In the genomic region with DNA sequence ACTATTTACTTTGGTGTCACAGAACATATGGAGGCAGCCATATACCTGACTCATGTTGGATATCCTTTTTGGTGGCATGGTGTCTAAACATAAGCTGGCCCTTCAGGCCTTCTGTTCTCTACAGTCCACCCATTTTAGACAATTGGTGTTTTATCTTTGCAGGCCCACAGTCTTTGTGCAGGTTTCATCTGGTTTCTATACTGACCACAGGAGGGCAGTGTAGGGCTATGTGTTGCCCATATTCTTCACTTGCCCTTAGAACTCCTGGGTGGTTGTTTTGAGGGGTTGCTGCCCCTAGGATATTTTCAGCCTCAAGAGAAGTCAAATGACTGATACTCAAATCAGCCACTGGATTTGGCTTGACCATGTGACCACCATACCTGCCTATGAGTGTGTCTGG, we compare ENCODE assay signal across 11 mouse cellular contexts. TPM values are rescaled to one million over a fixed set of nuclear protein-coding genes. Genes with fewer than 3 reads are reported as not detected.
DNase-seq lines count a peak whose midpoint lies in the region; ATAC-seq and TF ChIP-seq lines count a peak whose summit lies in the region.
"Had no signal": no experiment of that assay in that cellular context is flagged by ENCODE, and none has a peak within 500 bp of the region (broad histone marks: within the 10 kb centered on the region; RNA-seq: fewer than 3 reads in every experiment).

No protein-coding gene starts in this region.

- no peaks in the 10 kb centered on the region for H3K4me1 ChIP-seq in E14TG2a.4 (replicated peaks; ENCODE audit: low read depth, low read length)
- H3K4me1 ChIP-seq in midbrain, embryonic 12.5 days: no peaks in the 10 kb centered on the region
- H3K4me1 ChIP-seq: heart, embryonic 13.5 days; lung, embryonic 15.5 days had no signal

- no peaks in the 10 kb centered on the region for H3K27me3 ChIP-seq in E14TG2a.4 (ENCODE audit: insufficient read depth, low read length)
- H3K27me3 ChIP-seq in midbrain, embryonic 12.5 days: no peaks in the 10 kb centered on the region
- H3K27me3 ChIP-seq: heart, embryonic 13.5 days; lung, embryonic 15.5 days had no signal

- H3K9me3 ChIP-seq in E14TG2a.4 (ENCODE audit: low read length): no peaks in the 10 kb centered on the region
- H3K9me3 ChIP-seq in midbrain, embryonic 12.5 days: no peaks in the 10 kb centered on the region
- H3K9me3 ChIP-seq: heart, embryonic 13.5 days; lung, embryonic 15.5 days had no signal

- H3K9ac ChIP-seq in midbrain, embryonic 12.5 days (replicated peaks): no peak overlapping the region
- H3K9ac ChIP-seq: heart, embryonic 13.5 days; lung, embryonic 15.5 days had no signal

- peak; percentile 2 for DNase-seq in left cerebral cortex, postnatal 4 days
- no peak for DNase-seq in left cerebral cortex, adult 11 months (ENCODE audit: low spot score)
- peak; percentile 8 for DNase-seq in T-cell, adult 2 months (ENCODE audit: low spot score)
- no peak for DNase-seq in cerebellum, postnatal 4 days (ENCODE audit: low spot score in 2 of 2)
- DNase-seq in layer of hippocampus, adult 9-11 months: no peak

- peak; percentile 25 for TF ChIP-seq CTCF in E14TG2a.4 (conservative IDR thresholded peaks at IDR 0.05; ENCODE audit: low read length)

- H3K36me3 ChIP-seq in E14TG2a.4 (ENCODE audit: insufficient read depth, low read length): no peaks in the 10 kb centered on the region
- no peaks in the 10 kb centered on the region for H3K36me3 ChIP-seq in midbrain, embryonic 12.5 days
- H3K36me3 ChIP-seq: heart, embryonic 13.5 days; lung, embryonic 15.5 days had no signal

- intact Hi-C loops in left cerebral cortex, postnatal 4 days (cut with DNase I): no loop called here

- peak; percentile 27; the same call in 1 of the 2 replicates for ATAC-seq in midbrain, embryonic 12.5 days (ENCODE audit: low FRiP score, low read depth)

- H3K4me3 ChIP-seq in E14TG2a.4 (replicated peaks; ENCODE audit: low read length): no peak overlapping the region
- H3K4me3 ChIP-seq in midbrain, embryonic 12.5 days: no peak overlapping the region
- H3K4me3 ChIP-seq: heart, embryonic 13.5 days; lung, embryonic 15.5 days had no signal

- no peak overlapping the region for H3K4me2 ChIP-seq in midbrain, embryonic 12.5 days (replicated peaks)
- H3K4me2 ChIP-seq: heart, embryonic 13.5 days; lung, embryonic 15.5 days had no signal

- H3K27ac ChIP-seq in midbrain, embryonic 12.5 days (replicated peaks): no peak overlapping the region
- H3K27ac ChIP-seq: heart, embryonic 13.5 days; lung, embryonic 15.5 days had no signal

RNA-seq across cellular contexts. Expression of a gene that starts 5.3 kb away (rescaled TPM):
- total RNA-seq in left cerebral cortex, postnatal 4 days (2021): not detected
- polyA plus RNA-seq in midbrain, embryonic 12.5 days (2016; fragmentation: Nextera tagmentation; extraction: Ambion mirVana): not detected in 2 replicates
- total RNA-seq: adrenal gland, postnatal 36 days; layer of hippocampus, adult 18-20 months had no signal
- polyA plus RNA-seq: heart, embryonic 13.5 days; lung, embryonic 15.5 days had no signal

RNA-seq across cellular contexts. Expression of a gene that starts 10.8 kb away (rescaled TPM):
- 100 to 1,000 TPM; 133 to 137 TPM for total RNA-seq in left cerebral cortex, postnatal 4 days (2021)
- 268 and 280 TPM in 2 replicates for polyA plus RNA-seq in midbrain, embryonic 12.5 days (2016; fragmentation: Nextera tagmentation; extraction: Ambion mirVana)

Comparison
In these comparisons a context has a peak if more than half of its experiments do, and no peak if none do; other contexts are left out.
1. DNase-seq: peak in left cerebral cortex, postnatal 4 days (single experiment) and T-cell, adult 2 months (single experiment); none in left cerebral cortex, adult 11 months (single experiment), cerebellum, postnatal 4 days (0 of 2) and layer of hippocampus, adult 9-11 months (single experiment).